Mouse (Mus musculus): ENCODE data around the gene Enpep. TPM values are rescaled to one million over a fixed set of nuclear protein-coding genes. Genes with fewer than 3 reads are reported as not detected.
A peak's percentile ranks its signal among the peaks of the same experiment; 100 is the strongest.

Gene Enpep
- polyA plus RNA-seq, 1 experiment: 52.4 TPM

GRCm38 (mm10) chr3:129256766-129257165 lies 75.8 kb downstream of the Enpep start:
- WGBS: 65% methylated on average over 8 of the region's 8 CpGs
- H3K4me3 ChIP-seq (ENCODE audit: insufficient read depth, low read depth, low read length): no peak overlapping the region
- no peaks in the 10 kb centered on the region for H3K27me3 ChIP-seq (replicated peaks; ENCODE audit: control insufficient read depth, insufficient read depth, low read length)
- H3K4me1 ChIP-seq (ENCODE audit: control insufficient read depth, insufficient read depth, low read length): no peaks in the 10 kb centered on the region
- peak; percentile 56 for DNase-seq
- no peaks in the 10 kb centered on the region for H3K36me3 ChIP-seq (ENCODE audit: control insufficient read depth, insufficient read depth, low read length)
- TF ChIP-seq POLR2A (IDR thresholded peaks at IDR 0.05; ENCODE audit: low read depth, low read length) (no peak), CTCF (conservative IDR thresholded peaks at IDR 0.05; ENCODE audit: insufficient read depth, insufficient read length, low read depth, low read length) (no peak)
- H3K27ac ChIP-seq (ENCODE audit: insufficient read depth, low read depth, low read length): no peak overlapping the region

DNA sequence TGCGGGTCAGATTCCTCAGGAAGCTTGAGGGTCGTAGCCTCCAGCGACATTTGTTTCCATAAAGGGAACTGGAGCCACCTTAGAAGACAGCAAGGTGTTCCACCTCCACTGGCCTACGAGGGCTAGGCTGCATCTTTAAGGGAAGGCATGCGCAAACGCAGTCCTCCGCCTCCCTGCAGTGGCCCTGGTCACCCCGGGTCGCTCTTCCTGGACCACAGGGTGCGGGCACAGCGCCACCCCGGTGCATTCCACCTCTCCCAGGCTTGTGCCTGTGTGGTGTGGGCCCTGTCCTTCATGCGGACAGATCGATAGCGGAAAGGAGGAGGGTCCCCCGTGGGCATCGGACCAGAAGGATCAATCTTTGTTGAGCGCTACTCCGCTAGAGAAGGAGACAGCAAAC lies 76.2 kb downstream of the Enpep start:
- no peak for DNase-seq
- H3K27me3 ChIP-seq (replicated peaks; ENCODE audit: control insufficient read depth, insufficient read depth, low read length): no peaks in the 10 kb centered on the region
- no peaks in the 10 kb centered on the region for H3K4me1 ChIP-seq (ENCODE audit: control insufficient read depth, insufficient read depth, low read length)
- TF ChIP-seq CTCF (conservative IDR thresholded peaks at IDR 0.05; ENCODE audit: insufficient read depth, insufficient read length, low read depth, low read length): no peak
- H3K4me3 ChIP-seq (ENCODE audit: insufficient read depth, low read depth, low read length): no peak overlapping the region
- H3K36me3 ChIP-seq (ENCODE audit: control insufficient read depth, insufficient read depth, low read length): no peaks in the 10 kb centered on the region
- H3K27ac ChIP-seq (ENCODE audit: insufficient read depth, low read depth, low read length): no peak overlapping the region
- WGBS: 62% methylated on average over 19 of the region's 19 CpGs

DNA sequence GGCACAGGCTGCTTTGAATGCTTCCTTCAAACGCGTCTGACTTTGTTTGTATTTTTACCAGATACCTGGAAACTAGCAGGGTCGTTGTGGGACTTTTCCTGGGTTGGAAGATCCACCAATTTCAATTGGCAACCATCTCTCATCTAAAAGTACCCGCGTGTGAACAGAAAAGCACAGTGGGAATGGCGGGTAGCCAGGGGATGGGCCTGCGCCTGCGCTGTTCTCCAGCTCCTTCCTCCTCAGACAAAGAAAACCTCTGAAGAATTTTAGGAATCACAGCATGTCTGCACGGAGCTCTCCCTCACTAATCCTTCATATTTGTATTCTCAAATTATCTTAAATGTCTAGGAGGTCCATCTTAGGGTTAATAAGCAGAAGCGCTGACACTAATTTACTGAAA lies 78.3 kb downstream of the Enpep start:
- no peak for DNase-seq
- WGBS: 71% methylated on average over 10 of the region's 10 CpGs
- TF ChIP-seq POLR2A (IDR thresholded peaks at IDR 0.05; ENCODE audit: low read depth, low read length) (no peak), CTCF (conservative IDR thresholded peaks at IDR 0.05; ENCODE audit: insufficient read depth, insufficient read length, low read depth, low read length) (no peak)
- Histone ChIP-seq H3K27me3 (replicated peaks; ENCODE audit: control insufficient read depth, insufficient read depth, low read length) (no peaks in the 10 kb centered on the region), H3K4me3 (ENCODE audit: insufficient read depth, low read depth, low read length) (no peak overlapping the region), H3K4me1 (ENCODE audit: control insufficient read depth, insufficient read depth, low read length) (no peaks in the 10 kb centered on the region), H3K27ac (ENCODE audit: insufficient read depth, low read depth, low read length) (no peak overlapping the region), H3K36me3 (ENCODE audit: control insufficient read depth, insufficient read depth, low read length) (no peaks in the 10 kb centered on the region)

- H3K4me3 ChIP-seq (ENCODE audit: insufficient read depth, low read depth, low read length): no peak overlapping the region
- DNase-seq: no peak
- WGBS: 81% methylated on average over 9 of the region's 9 CpGs
Measured at GRCm38 (mm10) chr3:129250997-129251396, 81.5 kb downstream of the Enpep start.

DNA sequence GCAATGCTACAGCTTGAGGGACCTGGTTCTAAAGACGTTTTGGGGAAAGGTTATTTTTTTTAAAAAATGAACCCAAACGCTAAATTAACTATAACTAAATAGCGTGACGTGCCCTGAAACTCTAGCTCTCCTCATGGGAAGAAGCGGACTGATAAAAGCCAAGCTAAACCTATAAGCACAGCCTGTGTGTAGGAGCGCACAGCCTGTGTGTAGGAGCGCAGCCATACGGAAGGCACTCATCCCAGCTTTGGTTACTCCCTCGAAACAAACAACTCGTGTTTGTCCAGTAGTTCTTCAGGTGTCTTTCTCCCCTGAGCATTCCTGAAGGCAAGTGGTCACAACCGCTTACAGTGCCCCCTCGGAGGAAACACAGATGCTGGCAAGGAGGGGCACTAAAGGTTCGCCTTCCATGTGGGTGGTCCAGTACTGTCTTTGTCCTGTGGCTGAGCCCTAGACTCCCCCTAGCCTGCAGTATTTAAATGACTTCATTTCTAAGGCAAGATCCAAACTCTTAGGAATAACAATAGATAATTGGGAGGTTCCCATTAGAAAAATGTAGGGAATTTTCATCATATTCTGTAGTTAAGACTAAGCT lies 93.8 kb downstream of the Enpep start:
- TF ChIP-seq CTCF (conservative IDR thresholded peaks at IDR 0.05; ENCODE audit: insufficient read depth, insufficient read length, low read depth, low read length) (no peak), POLR2A (IDR thresholded peaks at IDR 0.05; ENCODE audit: low read depth, low read length) (no peak)
- 20% methylated on average over 13 of the region's 13 CpGs for WGBS
- DNase-seq: no peak
- Histone ChIP-seq H3K27ac (ENCODE audit: insufficient read depth, low read depth, low read length) (no peak overlapping the region), H3K36me3 (ENCODE audit: control insufficient read depth, insufficient read depth, low read length) (no peaks in the 10 kb centered on the region), H3K4me3 (ENCODE audit: insufficient read depth, low read depth, low read length) (no peak overlapping the region), H3K4me1 (ENCODE audit: control insufficient read depth, insufficient read depth, low read length) (no peaks in the 10 kb centered on the region), H3K27me3 (replicated peaks; ENCODE audit: control insufficient read depth, insufficient read depth, low read length) (no peaks in the 10 kb centered on the region)

More at GRCm38 (mm10) chr3:129250997-129251396, 81.5 kb downstream of the Enpep start:
- TF ChIP-seq CTCF (conservative IDR thresholded peaks at IDR 0.05; ENCODE audit: insufficient read depth, insufficient read length, low read depth, low read length): no peak
- TF ChIP-seq POLR2A (IDR thresholded peaks at IDR 0.05; ENCODE audit: low read depth, low read length): no peak
- Histone ChIP-seq H3K36me3 (ENCODE audit: control insufficient read depth, insufficient read depth, low read length) (no peaks in the 10 kb centered on the region), H3K4me1 (ENCODE audit: control insufficient read depth, insufficient read depth, low read length) (no peaks in the 10 kb centered on the region), H3K27ac (ENCODE audit: insufficient read depth, low read depth, low read length) (no peak overlapping the region), H3K27me3 (replicated peaks; ENCODE audit: control insufficient read depth, insufficient read depth, low read length) (no peaks in the 10 kb centered on the region; the same call in 1 of the 2 replicates)

GRCm38 (mm10) chr3:129238010-129238409 lies 94.5 kb downstream of the Enpep start:
- Histone ChIP-seq H3K4me1 (ENCODE audit: control insufficient read depth, insufficient read depth, low read length) (no peaks in the 10 kb centered on the region), H3K27me3 (replicated peaks; ENCODE audit: control insufficient read depth, insufficient read depth, low read length) (no peaks in the 10 kb centered on the region), H3K27ac (ENCODE audit: insufficient read depth, low read depth, low read length) (no peak overlapping the region), H3K36me3 (ENCODE audit: control insufficient read depth, insufficient read depth, low read length) (no peaks in the 10 kb centered on the region), H3K4me3 (ENCODE audit: insufficient read depth, low read depth, low read length) (no peak overlapping the region)
- no peak for DNase-seq
- TF ChIP-seq POLR2A (IDR thresholded peaks at IDR 0.05; ENCODE audit: low read depth, low read length) (no peak), CTCF (conservative IDR thresholded peaks at IDR 0.05; ENCODE audit: insufficient read depth, insufficient read length, low read depth, low read length) (no peak)
- WGBS: 86% methylated on average over 1 of the region's 1 CpGs

DNA sequence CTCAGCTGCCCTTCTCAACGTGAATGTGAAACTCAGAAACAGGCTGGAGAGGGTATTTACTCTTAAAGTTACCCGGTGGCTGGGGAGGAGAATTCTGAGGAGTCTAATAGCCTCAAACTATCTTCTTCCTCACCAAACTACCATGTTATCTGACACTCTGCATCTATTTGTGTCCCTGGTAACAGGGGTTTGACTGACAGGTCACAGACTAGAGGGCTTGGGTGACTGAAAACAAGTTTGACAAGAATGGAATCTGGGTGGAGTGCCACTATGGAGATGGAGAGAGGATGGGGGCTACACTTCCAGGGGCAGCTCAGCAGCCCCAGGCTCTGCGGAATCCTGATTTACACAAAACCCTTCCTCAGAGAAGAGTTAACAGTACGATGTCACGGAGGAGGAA lies 105.2 kb downstream of the Enpep start:
- 26% methylated on average over 5 of the region's 5 CpGs for WGBS

More for the DNA sequence above, 105.2 kb downstream of the Enpep start:
- no peak overlapping the region for H3K4me3 ChIP-seq (ENCODE audit: insufficient read depth, low read depth, low read length)
- no peaks in the 10 kb centered on the region for H3K36me3 ChIP-seq (ENCODE audit: control insufficient read depth, insufficient read depth, low read length)
- no peak for DNase-seq
- TF ChIP-seq POLR2A (IDR thresholded peaks at IDR 0.05; ENCODE audit: low read depth, low read length) (no peak), CTCF (conservative IDR thresholded peaks at IDR 0.05; ENCODE audit: insufficient read depth, insufficient read length, low read depth, low read length) (no peak)
- H3K27ac ChIP-seq (ENCODE audit: insufficient read depth, low read depth, low read length): no peak overlapping the region
- H3K4me1 ChIP-seq (ENCODE audit: control insufficient read depth, insufficient read depth, low read length): no peaks in the 10 kb centered on the region; the same call in 1 of the 2 replicates
- H3K27me3 ChIP-seq (replicated peaks; ENCODE audit: control insufficient read depth, insufficient read depth, low read length): 0 out of 2 replicates have a peak, but pooled peaks cover 2% of the 10 kb centered on the region

All from kidney, adult 2 months (tissue).